Mouse (Mus musculus) heart, postnatal 0 days (tissue): ENCODE results near the gene Ablim1. TPM values are rescaled to one million over a fixed set of nuclear protein-coding genes. Genes with fewer than 3 reads are reported as not detected.
A peak's percentile ranks its signal among the peaks of the same experiment; 100 is the strongest.

Experiments
- ATAC-seq: fragments of 200-750 bp; cut with Nextera tagmentation; 2 replicates; pipeline ENCODE4 v1.8.0; 2017; ENCODE audit warnings: low read depth, moderate number of reproducible peaks, moderate library complexity; ENCODE audit not compliant: insufficient read depth
- DNase-seq: peaks from one replicate; pipeline ENCODE4 v3.0.0-alpha.2; 2016; ENCODE audit warnings: low spot score
- H3K27ac ChIP-seq: fragments of 300-500 bp; sonication (generic); 2 replicates; pipeline ENCODE4 v1.5.1; 2014; ENCODE audit warnings: low read depth, mild to moderate bottlenecking
- H3K27me3 ChIP-seq: fragments of 300-500 bp; sonication (generic); 2 replicates; pipeline ENCODE4 v1.6.1; 2014; ENCODE audit warnings: low read length, mixed read lengths; ENCODE audit not compliant: control insufficient read depth, insufficient read depth
- H3K36me3 ChIP-seq: fragments of 300-500 bp; sonication (generic); replicated peaks from 2 replicates; pipeline ENCODE4 v1.6.1; 2014; ENCODE audit warnings: low read length, mixed read lengths; ENCODE audit not compliant: control insufficient read depth, insufficient read depth
- H3K4me1 ChIP-seq: fragments of 300-500 bp; sonication (generic); 2 replicates; pipeline ENCODE4 v1.6.1; 2014; ENCODE audit warnings: antibody characterized with exemption; ENCODE audit not compliant: control insufficient read depth, insufficient read depth
- H3K4me2 ChIP-seq: fragments of 300-500 bp; sonication (generic); 2 replicates; pipeline ENCODE4 v1.6.1; 2014; ENCODE audit warnings: low read depth, mild to moderate bottlenecking, low read length, moderate library complexity
- H3K4me3 ChIP-seq: fragments of 300-500 bp; sonication (generic); 2 replicates; pipeline ENCODE4 v1.5.1; 2014; ENCODE audit warnings: low read depth, low read length
- H3K9ac ChIP-seq: fragments of 300-500 bp; sonication (generic); replicated peaks from 2 replicates; pipeline ENCODE4 v1.6.1; 2014; ENCODE audit warnings: low read depth, low read length, mixed read lengths
- H3K9me3 ChIP-seq: fragments of 300-500 bp; sonication (generic); replicated peaks from 2 replicates; pipeline ENCODE4 v1.6.1; 2016; ENCODE audit warnings: low read length; ENCODE audit not compliant: control insufficient read depth
- CTCF ChIP-seq: IDR thresholded peaks from 2 replicates; pipeline ENCODE4 v1.5.1; 2016; ENCODE audit warnings: antibody characterized with exemption, control low read depth, low read depth
- EP300 ChIP-seq: IDR thresholded peaks from 2 replicates; pipeline ENCODE4 v1.6.1; 2016; ENCODE audit warnings: antibody characterized with exemption, low read depth
- WGBS: fragments of 180-500 bp; shearing (Covaris S2); extraction: QIAGEN DNeasy Blood & Tissue Kit; methylation state at CpG from one replicate; pipeline ENCODE4 v1.1.7; 2014; 5-methylcytosine and 5-hydroxymethylcytosine counted together
- polyA plus RNA-seq: library from polyadenylated mRNA; unstranded; fragments of >200 nt; fragmentation: Nextera tagmentation; extraction: Ambion mirVana; gene quantifications from 2 replicates; pipeline ENCODE4 v1.2.1, GENCODE M21; 2015
- total RNA-seq: library from RNA; depleted of rRNA; stranded (reverse); fragments of >200 nt; gene quantifications from 2 replicates; pipeline ENCODE4 v1.2.3, GENCODE M21; 2014; ENCODE audit warnings: low replicate concordance

Gene Ablim1
- total and polyA plus RNA-seq, 2 experiments from 2014 or later: 106 to 235 TPM

- ATAC-seq: no peak
- Histone ChIP-seq H3K4me2 (peak overlapping the region; percentile 70), H3K9ac (no peak overlapping the region)
Measured at GRCm38 (mm10) chr19:57313226-57313625, 1.5 kb downstream of the Ablim1 start.

DNA sequence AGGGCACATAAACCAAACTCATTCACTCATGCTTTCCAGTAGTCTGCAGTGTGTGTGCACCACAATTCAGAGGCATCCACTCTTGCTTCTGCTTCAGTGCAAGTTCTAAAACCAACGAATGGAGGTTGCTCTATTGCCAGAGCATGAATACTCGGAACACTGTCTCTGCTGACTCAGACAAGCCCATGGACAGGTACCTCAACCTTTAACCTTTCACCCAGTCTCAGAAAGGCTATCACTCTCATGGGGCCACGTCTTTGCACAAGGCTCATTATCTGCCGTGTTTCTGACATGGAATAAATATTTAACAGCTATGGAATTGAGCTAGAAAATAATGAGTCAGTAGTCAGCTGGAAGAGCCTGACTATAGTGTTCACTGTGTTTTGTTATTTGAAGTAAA, 4.7 kb downstream of the Ablim1 start:
- TF ChIP-seq EP300 (no peak), CTCF (no peak)
- Histone ChIP-seq H3K4me2 (no peak overlapping the region), H3K4me1 (peaks cover 25% of the 10 kb centered on the region), H3K27ac (no peak overlapping the region), H3K27me3 (no peaks in the 10 kb centered on the region), H3K9ac (no peak overlapping the region), H3K36me3 (no peaks in the 10 kb centered on the region), H3K4me3 (no peak overlapping the region), H3K9me3 (no peaks in the 10 kb centered on the region)
- 57% methylated on average over 4 of the region's 4 CpGs for WGBS
- ATAC-seq (no peak), DNase-seq (no peak)

More at GRCm38 (mm10) chr19:57313226-57313625, 1.5 kb downstream of the Ablim1 start:
- H3K4me1 ChIP-seq: no peaks in the 10 kb centered on the region
- H3K4me3 ChIP-seq: peak overlapping the region; percentile 63
- TF ChIP-seq CTCF (no peak), EP300 (no peak)
- no peak overlapping the region for H3K27ac ChIP-seq
- no peaks in the 10 kb centered on the region for H3K9me3 ChIP-seq
- H3K36me3 ChIP-seq: no peaks in the 10 kb centered on the region
- no peak for DNase-seq
- no peaks in the 10 kb centered on the region for H3K27me3 ChIP-seq
- 77% methylated on average over 10 of the region's 10 CpGs for WGBS

DNA sequence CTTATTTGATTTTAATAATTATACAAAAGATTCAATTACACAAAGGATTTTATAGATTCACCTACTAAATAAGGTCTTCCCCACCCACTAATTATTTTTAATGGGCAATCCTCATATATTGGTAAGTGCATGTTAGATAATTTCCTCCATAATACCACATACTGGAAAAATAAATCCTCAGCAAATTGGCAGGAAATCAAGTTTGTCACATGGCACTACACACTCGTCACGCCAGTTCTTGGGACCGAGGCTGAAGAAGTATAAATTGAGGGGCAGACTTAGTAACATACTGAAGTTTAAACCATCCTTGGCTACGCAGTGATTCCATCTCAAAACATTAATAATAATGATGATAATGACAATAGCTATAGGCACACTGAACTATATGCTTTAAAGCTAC, 8.1 kb downstream of the Ablim1 start:
- Histone ChIP-seq H3K4me1 (peaks cover 33% of the 10 kb centered on the region), H3K4me3 (no peak overlapping the region), H3K27me3 (no peaks in the 10 kb centered on the region), H3K27ac (peak overlapping the region; percentile 76), H3K36me3 (no peaks in the 10 kb centered on the region), H3K9me3 (no peaks in the 10 kb centered on the region), H3K9ac (no peak overlapping the region), H3K4me2 (no peak overlapping the region)
- TF ChIP-seq CTCF (no peak), EP300 (no peak)
- DNase-seq: no peak
- 35% methylated on average over 4 of the region's 4 CpGs for WGBS
- no peak for ATAC-seq

DNA sequence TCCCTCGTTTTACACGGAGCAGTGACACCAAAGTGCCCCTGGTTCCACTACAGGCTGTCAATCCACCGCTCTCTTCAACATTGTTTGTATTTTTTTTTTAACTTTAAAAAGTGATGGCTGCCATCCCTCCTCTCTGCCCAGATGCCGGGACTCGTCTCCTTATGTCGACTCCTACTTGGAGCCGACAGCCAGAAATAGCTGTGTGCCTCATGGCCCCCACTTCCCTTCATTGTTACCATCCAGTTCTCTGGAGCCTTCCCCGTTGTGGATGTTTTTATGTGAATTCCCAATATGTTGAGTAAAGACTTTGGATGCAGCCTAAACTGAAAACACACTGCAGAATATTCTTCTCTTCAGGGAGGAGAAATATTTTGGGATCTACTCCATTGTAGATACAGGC, 8.7 kb downstream of the Ablim1 start:
- Histone ChIP-seq H3K4me1 (peaks cover 34% of the 10 kb centered on the region), H3K36me3 (no peaks in the 10 kb centered on the region), H3K9me3 (no peaks in the 10 kb centered on the region), H3K27me3 (no peaks in the 10 kb centered on the region), H3K9ac (no peak overlapping the region), H3K4me3 (no peak overlapping the region), H3K27ac (peak overlapping the region; percentile 76), H3K4me2 (peak overlapping the region; percentile 21; the same call in 1 of the 2 replicates)
- WGBS: 14% methylated on average over 8 of the region's 8 CpGs
- ATAC-seq (0 out of 2 replicates have a peak, but pooled peaks have one; percentile 65), DNase-seq (peak; percentile 57)
- no peak for TF ChIP-seq CTCF

- no peak overlapping the region for H3K4me3 ChIP-seq
- no peaks in the 10 kb centered on the region for H3K9me3 ChIP-seq
- 70% methylated on average over 2 of the region's 2 CpGs for WGBS
- no peak overlapping the region for H3K4me2 ChIP-seq
- H3K27ac ChIP-seq: no peak overlapping the region
- ATAC-seq (no peak), DNase-seq (no peak)
- peaks cover 34% of the 10 kb centered on the region for H3K4me1 ChIP-seq
- no peak overlapping the region for H3K9ac ChIP-seq
- H3K36me3 ChIP-seq: no peaks in the 10 kb centered on the region
- H3K27me3 ChIP-seq: no peaks in the 10 kb centered on the region
- TF ChIP-seq CTCF: no peak
- no peak for TF ChIP-seq EP300
Measured at GRCm38 (mm10) chr19:57304666-57305065, 10.1 kb downstream of the Ablim1 start.

GRCm38 (mm10) chr19:57301961-57302395, 12.7 kb downstream of the Ablim1 start:
- Histone ChIP-seq H3K27ac (peak overlapping the region; percentile 19), H3K4me3 (no peak overlapping the region)

More at GRCm38 (mm10) chr19:57301961-57302395, 12.7 kb downstream of the Ablim1 start:
- DNase-seq (no peak), ATAC-seq (0 out of 2 replicates have a peak, but pooled peaks have one; percentile 45)
- H3K9me3 ChIP-seq: no peaks in the 10 kb centered on the region
- TF ChIP-seq CTCF: no peak
- TF ChIP-seq EP300: peak; percentile 53; the same call in 1 of the 2 replicates
- peaks cover 23% of the 10 kb centered on the region for H3K4me1 ChIP-seq
- no peak overlapping the region for H3K4me2 ChIP-seq
- no peak overlapping the region for H3K9ac ChIP-seq
- H3K27me3 ChIP-seq: no peaks in the 10 kb centered on the region
- WGBS: 65% methylated on average over 12 of the region's 12 CpGs
- H3K36me3 ChIP-seq: no peaks in the 10 kb centered on the region
